Mouse (Mus musculus): ENCODE data around the gene Gm20388.

Gm20388 gene

GRCm38 (mm10) chr8:120539775-120540625, 629.4 kb downstream of the Gm20388 start:
- in situ Hi-C loops (cut with MboI): loop anchor here (5.0 kb wide), 1 partner anchor 53 kb away; no protein-coding TSS in a partner anchor

GRCm38 (mm10) chr8:120542995-120543394, 632.4 kb downstream of the Gm20388 start:
- in situ Hi-C loops (cut with MboI): no loop called here

GRCm38 (mm10) chr8:120543416-120544055, 632.9 kb downstream of the Gm20388 start:
- in situ Hi-C loops (cut with MboI): no loop called here

GRCm38 (mm10) chr8:120544155-120544554, 633.5 kb downstream of the Gm20388 start:
- in situ Hi-C loops (cut with MboI): no loop called here

GRCm38 (mm10) chr8:120547562-120547961, 636.9 kb downstream of the Gm20388 start:
- in situ Hi-C loops (cut with MboI): no loop called here

- in situ Hi-C loops (cut with MboI): no loop called here
These were observed 637.7 kb downstream of the Gm20388 start for GRCm38 (mm10) chr8:120548313-120548761.

- in situ Hi-C loops (cut with MboI): no loop called here
These were observed 638.8 kb downstream of the Gm20388 start for GRCm38 (mm10) chr8:120549321-120549921.

GRCm38 (mm10) chr8:120549922-120550321, 639.3 kb downstream of the Gm20388 start:
- in situ Hi-C loops (cut with MboI): no loop called here

GRCm38 (mm10) chr8:120550430-120550829, 639.8 kb downstream of the Gm20388 start:
- in situ Hi-C loops (cut with MboI): no loop called here

GRCm38 (mm10) chr8:120550937-120551676, 640.5 kb downstream of the Gm20388 start:
- in situ Hi-C loops (cut with MboI): no loop called here

GRCm38 (mm10) chr8:120551677-120551980, 641.0 kb downstream of the Gm20388 start:
- in situ Hi-C loops (cut with MboI): no loop called here

- in situ Hi-C loops (cut with MboI): no loop called here
These were observed 641.9 kb downstream of the Gm20388 start for GRCm38 (mm10) chr8:120552509-120552908.

GRCm38 (mm10) chr8:120553441-120554123, 642.9 kb downstream of the Gm20388 start:
- in situ Hi-C loops (cut with MboI): no loop called here

- in situ Hi-C loops (cut with MboI): no loop called here
These were observed 643.9 kb downstream of the Gm20388 start for GRCm38 (mm10) chr8:120554466-120555039.

- in situ Hi-C loops (cut with MboI): no loop called here
These were observed 645.7 kb downstream of the Gm20388 start for GRCm38 (mm10) chr8:120556198-120556892.

GRCm38 (mm10) chr8:120557170-120557965, 646.7 kb downstream of the Gm20388 start:
- in situ Hi-C loops (cut with MboI): no loop called here

- in situ Hi-C loops (cut with MboI): no loop called here
These were observed 647.5 kb downstream of the Gm20388 start for GRCm38 (mm10) chr8:120558162-120558561.

GRCm38 (mm10) chr8:120559654-120560053, 649.0 kb downstream of the Gm20388 start:
- in situ Hi-C loops (cut with MboI): no loop called here

- in situ Hi-C loops (cut with MboI): no loop called here
These were observed 649.9 kb downstream of the Gm20388 start for GRCm38 (mm10) chr8:120560535-120560934.
